Mouse (Mus musculus) kidney, postnatal 25 days (tissue): ENCODE measurements around the gene Mdc1.
"Not testable (repeated sequence)": the region's sequence is repeated elsewhere in the genome, so short reads cannot be mapped to it uniquely, and the experiment has no call there.

Experiments
- DNase-seq, 2 experiments: peaks; one replicate each; pipeline ENCODE4 v3.0.0; 2021; ENCODE audit warnings: mixed read lengths in 2 of 2

The Mdc1 gene

GRCm38 (mm10) chr17:35822964-35823937, 18.1 kb upstream of the Mdc1 start, which contains the start of gene Flot1:
TSS of gene Flot1 (plus strand) at chr17:35823230.
- DNase-seq: peak; percentile 94 to 95

- peak in 1 of 2 experiments; percentile 31 for DNase-seq
Measured at GRCm38 (mm10) chr17:35824402-35824801, 16.9 kb upstream of the Mdc1 start.

- DNase-seq: no peak
Measured at GRCm38 (mm10) chr17:35825109-35825850, 16.0 kb upstream of the Mdc1 start.

- DNase-seq: peak; percentile 92 to 93
Measured at GRCm38 (mm10) chr17:35829737-35830136, 11.6 kb upstream of the Mdc1 start.

- no peak for DNase-seq
Measured at GRCm38 (mm10) chr17:35832400-35833238, 8.7 kb upstream of the Mdc1 start.

- DNase-seq: peak in 1 of 2 experiments; percentile 35
Measured at GRCm38 (mm10) chr17:35833239-35833751, 8.0 kb upstream of the Mdc1 start.

- DNase-seq: no peak
Measured at GRCm38 (mm10) chr17:35833894-35834293, 7.4 kb upstream of the Mdc1 start.

GRCm38 (mm10) chr17:35834696-35835422, 6.5 kb upstream of the Mdc1 start:
- no peak for DNase-seq

GRCm38 (mm10) chr17:35835424-35836140, 5.7 kb upstream of the Mdc1 start:
- DNase-seq: peak; percentile 24 to 74

GRCm38 (mm10) chr17:35836178-35836965, 4.9 kb upstream of the Mdc1 start:
- peak; percentile 90 to 96 for DNase-seq

- DNase-seq: peak; percentile 85 to 91
Measured at GRCm38 (mm10) chr17:35836991-35837422, 4.3 kb upstream of the Mdc1 start.

- DNase-seq: peak; percentile 39 to 66
Measured at GRCm38 (mm10) chr17:35837487-35837886, 3.8 kb upstream of the Mdc1 start.

GRCm38 (mm10) chr17:35838122-35838544, 3.2 kb upstream of the Mdc1 start, which contains the start of gene Tubb5:
TSS of gene Tubb5 (minus strand) at chr17:35838306.
- peak; percentile 98 to 99 for DNase-seq

- no peak for DNase-seq
Measured at GRCm38 (mm10) chr17:35838570-35838969, 2.7 kb upstream of the Mdc1 start.

- not testable (repeated sequence) for DNase-seq
Measured at GRCm38 (mm10) chr17:35839002-35839401, 2.3 kb upstream of the Mdc1 start.

- DNase-seq: no peak
Measured at GRCm38 (mm10) chr17:35840561-35840960, 754 bp upstream of the Mdc1 start.

- no peak for DNase-seq
Measured at GRCm38 (mm10) chr17:35842006-35842405, 691 bp downstream of the Mdc1 start.

- DNase-seq: no peak
Measured at GRCm38 (mm10) chr17:35843514-35843913, 2.2 kb downstream of the Mdc1 start.

- DNase-seq: peak; percentile 34 to 53
Measured at GRCm38 (mm10) chr17:35848112-35848511, 6.8 kb downstream of the Mdc1 start.

- no peak for DNase-seq
Measured at GRCm38 (mm10) chr17:35850974-35851373, 9.7 kb downstream of the Mdc1 start.
